Mouse (Mus musculus) small intestine, adult 2 months (tissue): ENCODE measurements around the gene Hipk4.

Experiments used
- CTCF ChIP-seq: fragments of 200-500 bp; IDR thresholded peaks from 2 replicates; pipeline ENCODE4 v1.5.1; 2012; ENCODE audit warnings: low read depth, mild to moderate bottlenecking, control low read depth, inconsistent platforms, low read length, moderate library complexity, mixed read lengths; ENCODE audit not compliant: insufficient replicate concordance, insufficient read length; ENCODE audit errors: extremely low read depth
- POLR2A ChIP-seq: fragments of 200-500 bp; IDR thresholded peaks from 2 replicates; pipeline ENCODE4 v1.6.1; 2012; ENCODE audit warnings: low read depth, mild to moderate bottlenecking, control low read depth, inconsistent platforms, low read length, moderate library complexity

- TF ChIP-seq POLR2A (no peak), CTCF (no peak)
These were observed 32.9 kb upstream of the Hipk4 start for GRCm38 (mm10) chr7:27490227-27490542.
